Mouse (Mus musculus) ovary, adult 10 weeks (tissue): ENCODE results near the gene Barhl2. TPM values are rescaled to one million over a fixed set of nuclear protein-coding genes. Genes with fewer than 3 reads are reported as not detected.

Source experiments
- polyA plus RNA-seq: library from polyadenylated mRNA; stranded (reverse); fragments of 350-450 nt; fragmentation: Illumina TruSeq; extraction: RNeasy Lipid Tissue Mini Kit (QIAGEN cat#74804); gene quantifications from one replicate; pipeline ENCODE4 v1.2.3, GENCODE M21; 2014

The Barhl2 gene
- not detected for polyA plus RNA-seq

GRCm38 (mm10) chr5:106457986-106458476 lies at the start of gene Barhl2:
Gene Barhl2, minus strand, starts transcription at chr5:106458166.

Other genes with a start within 250 kb of the Barhl2 start
- not detected for gene Gm17304, start 150.9 kb upstream of the Barhl2 start, polyA plus RNA-seq
- 205 TPM for gene Zfp644, start 239.1 kb upstream of the Barhl2 start, polyA plus RNA-seq